Mouse (Mus musculus) hindbrain, embryonic 10.5 days (tissue): ENCODE results near the gene Ick. TPM values are rescaled to one million over a fixed set of nuclear protein-coding genes. Genes with fewer than 3 reads are reported as not detected.
A peak's percentile ranks its signal among the peaks of the same experiment; 100 is the strongest.
"Not testable (repeated sequence)": the region's sequence is repeated elsewhere in the genome, so short reads cannot be mapped to it uniquely, and the experiment has no call there.

Source experiments
- DNase-seq: peaks from one replicate; pipeline ENCODE4 v3.0.0-alpha.2; 2017; ENCODE audit warnings: low spot score
- H3K27ac ChIP-seq: fragments of 300-500 bp; sonication (generic); 2 replicates; pipeline ENCODE4 v1.5.1; 2016; ENCODE audit warnings: mild to moderate bottlenecking, moderate library complexity
- H3K27me3 ChIP-seq: fragments of 300-500 bp; sonication (generic); 2 replicates; pipeline ENCODE4 v1.6.1; 2016; ENCODE audit warnings: mild to moderate bottlenecking; ENCODE audit not compliant: poor library complexity, insufficient read depth, severe bottlenecking
- H3K36me3 ChIP-seq: fragments of 300-500 bp; sonication (generic); 2 replicates; pipeline ENCODE4 v1.6.1; 2016; ENCODE audit warnings: mild to moderate bottlenecking, moderate library complexity
- H3K4me1 ChIP-seq: fragments of 300-500 bp; sonication (generic); replicated peaks from 2 replicates; pipeline ENCODE4 v1.6.1; 2016; ENCODE audit warnings: mild to moderate bottlenecking
- H3K4me3 ChIP-seq: fragments of 300-500 bp; sonication (generic); 2 replicates; pipeline ENCODE4 v1.5.1; 2016; ENCODE audit warnings: mild to moderate bottlenecking, moderate library complexity
- H3K9me3 ChIP-seq: fragments of 300-500 bp; sonication (generic); 2 replicates; pipeline ENCODE4 v1.6.1; 2016; ENCODE audit warnings: mild to moderate bottlenecking, moderate library complexity
- WGBS: fragments of 180-500 bp; shearing (Covaris S2); methylation state at CpG from one replicate; pipeline ENCODE4 v1.1.7; 2016; 5-methylcytosine and 5-hydroxymethylcytosine counted together
- polyA plus RNA-seq: library from polyadenylated mRNA; unstranded; fragments of >200 nt; fragmentation: Nextera tagmentation; extraction: Ambion mirVana; gene quantifications from 2 replicates; pipeline ENCODE4 v1.2.1, GENCODE M21; 2016

The Ick gene
- 37.7 and 39.1 TPM in 2 replicates for polyA plus RNA-seq

DNA sequence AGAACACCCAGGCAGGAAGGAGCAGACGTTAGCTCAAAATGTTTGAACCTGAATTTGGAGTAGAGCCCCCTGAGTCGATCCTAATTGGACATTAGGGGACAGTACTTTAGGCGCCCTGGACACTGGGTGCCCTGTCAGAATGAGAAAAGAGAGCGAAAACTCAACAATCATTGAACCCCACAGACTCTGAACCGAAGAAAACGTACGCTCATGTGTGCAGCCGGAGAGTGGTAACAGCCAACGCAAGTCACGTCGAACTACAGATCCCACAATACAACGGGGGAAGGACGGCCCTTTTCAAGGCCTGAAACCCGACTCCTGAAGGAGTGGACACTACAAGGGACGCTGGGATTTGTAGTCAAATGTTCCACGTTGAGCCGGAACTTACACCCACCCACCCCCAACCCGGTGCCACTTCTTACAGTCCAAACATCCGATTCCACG lies at the start of gene Ick, which contains the start of gene Fbxo9:
Ick (plus strand) TSS at position 397 of the 444 bp plus-strand sequence.
Fbxo9 (minus strand) TSS at position 270 of the 444 bp plus-strand sequence.
- Histone ChIP-seq H3K27ac (peak within 1 kb of the TSS; percentile 94), H3K4me1 (peaks cover 27% of the 10 kb centered on the region), H3K9me3 (no peaks in the 10 kb centered on the region), H3K27me3 (peaks cover 4% of the 10 kb centered on the region; the same call in 1 of the 2 replicates), H3K36me3 (no peaks in the 10 kb centered on the region), H3K4me3 (peak within 1 kb of the TSS; percentile 87)
- peak; percentile 87 for DNase-seq
- WGBS: under 1% methylated on average over 20 of the region's 20 CpGs

DNA sequence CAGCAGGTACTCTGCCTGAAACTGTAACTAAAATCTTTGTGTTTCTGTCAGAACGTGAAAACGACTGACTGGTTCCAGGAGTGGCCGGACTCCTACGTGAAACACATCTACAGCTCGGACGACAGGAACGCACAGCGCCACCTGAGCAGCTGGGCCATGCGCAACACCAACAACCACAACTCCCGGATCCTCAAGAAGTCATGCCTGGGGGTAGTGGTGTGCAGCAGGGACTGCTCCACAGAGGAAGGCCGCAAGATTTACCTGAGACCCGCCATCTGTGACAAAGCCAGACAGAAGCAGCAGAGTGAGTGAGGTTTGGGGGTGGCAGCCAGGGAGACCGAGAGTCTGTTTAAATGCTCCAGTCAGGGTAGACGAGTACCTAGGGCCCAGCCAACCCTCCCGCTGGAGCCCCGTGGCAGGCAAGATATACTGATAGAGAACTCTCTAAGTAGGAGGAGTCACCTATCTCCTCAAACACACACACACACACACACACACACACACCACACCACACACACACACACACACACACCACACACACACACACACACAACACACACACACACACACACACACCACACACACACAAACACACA lies 49.4 kb upstream of the Ick start:
- Histone ChIP-seq H3K36me3 (no peaks in the 10 kb centered on the region), H3K9me3 (no peaks in the 10 kb centered on the region), H3K4me1 (0 out of 2 replicates have a peak, but pooled peaks cover 5% of the 10 kb centered on the region), H3K4me3 (no peak overlapping the region), H3K27ac (no peak overlapping the region), H3K27me3 (no peaks in the 10 kb centered on the region)
- no peak for DNase-seq
- WGBS: 88% methylated on average over 16 of the region's 16 CpGs

DNA sequence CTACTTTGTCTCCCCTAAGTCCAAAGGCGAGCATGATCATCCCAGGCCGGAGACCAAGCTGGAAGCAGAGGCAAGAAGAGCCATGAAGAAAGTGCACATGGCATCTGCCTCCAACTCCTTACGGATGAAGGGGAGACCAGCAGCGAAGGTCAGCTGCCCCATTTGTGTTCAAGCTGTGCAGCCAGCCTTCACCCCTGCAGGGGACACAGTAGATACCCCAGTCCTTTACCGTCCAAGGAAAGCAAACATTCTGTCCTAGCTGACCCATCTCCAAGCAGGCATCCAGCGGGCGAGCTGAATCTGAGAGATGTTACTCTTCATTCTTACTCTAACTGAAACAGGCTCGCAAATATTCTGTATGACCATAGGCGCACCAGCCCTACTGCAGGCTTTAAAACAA lies 46.6 kb upstream of the Ick start:
- Histone ChIP-seq H3K4me3 (no peak overlapping the region), H3K27me3 (no peaks in the 10 kb centered on the region), H3K4me1 (0 out of 2 replicates have a peak, but pooled peaks cover 6% of the 10 kb centered on the region), H3K9me3 (no peaks in the 10 kb centered on the region), H3K27ac (no peak overlapping the region), H3K36me3 (no peaks in the 10 kb centered on the region)
- DNase-seq: no peak
- 71% methylated on average over 9 of the region's 9 CpGs for WGBS

DNA sequence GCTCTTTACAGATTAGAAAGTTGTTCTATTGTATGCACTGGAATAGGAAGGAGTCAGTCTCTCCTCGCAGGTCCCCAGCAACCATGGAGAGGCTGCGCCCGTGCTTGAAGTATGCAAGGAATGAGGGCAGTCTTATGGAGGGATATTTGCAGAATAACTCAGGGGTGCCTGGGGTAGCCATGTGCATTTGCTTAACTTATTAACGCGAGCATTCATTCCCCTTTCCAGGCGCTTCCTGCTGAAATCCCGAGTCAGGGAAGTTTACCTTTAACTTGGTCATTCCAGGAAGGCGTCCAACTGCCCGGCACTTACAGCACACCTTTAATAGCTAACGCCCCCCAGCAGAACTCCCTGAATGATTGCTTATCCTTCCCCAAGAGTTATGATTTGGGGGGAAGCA lies 44.9 kb upstream of the Ick start:
- Histone ChIP-seq H3K9me3 (no peaks in the 10 kb centered on the region), H3K4me3 (no peak overlapping the region), H3K27ac (no peak overlapping the region), H3K36me3 (no peaks in the 10 kb centered on the region), H3K27me3 (no peaks in the 10 kb centered on the region), H3K4me1 (0 out of 2 replicates have a peak, but pooled peaks cover 6% of the 10 kb centered on the region)
- 67% methylated on average over 10 of the region's 10 CpGs for WGBS
- no peak for DNase-seq

DNA sequence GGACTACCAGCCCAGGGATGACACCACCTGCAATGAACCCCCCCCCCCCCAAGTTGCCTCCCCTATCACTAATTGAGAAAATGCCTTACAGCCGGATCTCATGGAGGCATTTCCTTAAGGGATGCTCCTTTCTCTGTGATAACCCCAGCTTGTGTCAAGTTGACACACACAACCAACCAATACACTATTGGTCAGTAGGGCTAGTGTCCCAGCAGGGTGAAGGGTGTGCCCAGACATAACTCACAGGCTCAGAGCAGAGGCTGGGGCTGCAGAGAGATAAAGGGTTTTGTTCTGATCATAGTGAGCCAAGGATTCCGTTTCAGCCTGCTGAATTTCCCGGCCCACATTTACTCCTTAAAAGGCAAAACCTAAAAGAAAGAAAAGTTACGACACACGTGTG lies 38.5 kb upstream of the Ick start:
- DNase-seq: no peak
- Histone ChIP-seq H3K27me3 (no peaks in the 10 kb centered on the region), H3K4me3 (no peak overlapping the region), H3K27ac (no peak overlapping the region), H3K9me3 (no peaks in the 10 kb centered on the region), H3K36me3 (no peaks in the 10 kb centered on the region), H3K4me1 (no peaks in the 10 kb centered on the region)
- WGBS: 84% methylated on average over 5 of the region's 5 CpGs

DNA sequence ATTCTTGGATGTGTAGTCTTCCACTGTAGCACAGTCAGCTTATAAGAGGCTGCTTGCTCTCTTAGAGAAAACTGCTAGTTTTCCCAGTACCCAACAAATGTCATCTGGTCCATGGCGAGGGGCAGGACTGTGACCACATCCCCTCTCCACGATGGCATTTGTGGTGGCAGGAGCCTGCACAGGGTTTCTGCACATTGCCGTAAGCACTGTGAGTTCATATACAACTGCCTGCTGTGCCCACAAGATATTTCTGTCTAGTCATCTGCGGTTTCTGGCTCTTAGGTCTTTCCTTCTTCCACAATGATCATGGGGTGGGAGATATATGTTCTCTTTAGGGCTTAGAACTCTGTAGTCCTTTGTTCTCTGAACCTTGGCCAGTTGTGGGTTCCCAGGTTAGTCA lies 37.4 kb upstream of the Ick start:
- H3K4me1 ChIP-seq: no peaks in the 10 kb centered on the region
- WGBS: 91% methylated on average over 4 of the region's 4 CpGs
- H3K36me3 ChIP-seq: no peaks in the 10 kb centered on the region
- H3K27me3 ChIP-seq: no peaks in the 10 kb centered on the region
- H3K27ac ChIP-seq: no peak overlapping the region
- no peak overlapping the region for H3K4me3 ChIP-seq
- no peaks in the 10 kb centered on the region for H3K9me3 ChIP-seq
- DNase-seq: no peak

DNA sequence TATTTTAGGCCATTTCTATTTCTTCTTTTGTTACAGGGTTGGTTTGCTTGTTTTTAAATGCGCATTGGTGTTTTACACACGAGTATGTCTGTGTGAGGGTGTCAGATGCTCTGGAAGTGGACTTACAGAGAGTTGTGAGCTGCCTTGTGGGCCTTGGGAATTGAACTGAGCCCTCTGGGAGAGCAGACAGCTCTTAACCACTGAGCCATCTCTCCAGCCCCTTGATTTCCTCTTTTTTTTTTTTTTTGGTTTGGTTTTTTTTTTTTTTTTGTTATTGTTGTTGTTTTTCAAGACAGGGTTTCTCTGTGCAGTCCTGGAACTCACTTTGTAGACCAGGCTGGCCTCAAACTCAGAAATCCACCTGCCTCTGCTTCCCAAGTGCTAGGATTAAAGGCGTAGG lies 35.7 kb upstream of the Ick start:
- H3K4me1 ChIP-seq, DNase-seq, H3K36me3 ChIP-seq, H3K4me3 ChIP-seq, H3K27ac ChIP-seq, H3K9me3 ChIP-seq, H3K27me3 ChIP-seq: not testable (repeated sequence)
- 94% methylated on average over 3 of the region's 3 CpGs for WGBS

DNA sequence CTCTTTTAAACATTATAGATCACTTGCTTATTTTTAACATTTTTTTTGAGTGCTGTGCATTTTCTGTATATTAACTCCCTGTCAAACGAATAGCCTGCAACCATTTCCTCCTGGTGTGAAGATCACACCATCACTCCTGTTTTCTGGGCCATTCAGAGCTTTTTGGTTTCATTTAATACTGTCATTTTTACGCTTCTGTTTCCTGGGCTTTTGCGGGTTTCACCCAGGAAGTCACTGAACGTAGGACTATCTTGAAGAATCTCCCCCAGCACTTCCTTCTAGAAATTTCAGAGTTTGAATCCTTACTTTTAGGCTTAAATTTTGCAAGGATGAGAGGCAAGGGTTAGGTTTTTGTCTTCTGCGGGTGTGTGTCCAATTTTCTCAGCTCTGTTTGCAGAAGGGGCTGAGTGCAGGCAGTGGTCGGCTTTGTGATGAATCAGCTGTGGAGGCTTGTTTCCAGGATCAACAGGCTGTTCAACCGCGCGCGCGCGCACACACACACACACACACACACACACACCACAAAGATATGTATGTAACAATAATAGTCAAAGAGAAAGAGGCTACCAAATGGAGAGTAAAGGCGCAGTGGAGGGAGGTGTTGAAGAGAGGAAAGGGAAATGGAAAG lies 35.2 kb upstream of the Ick start:
- no peak overlapping the region for H3K27ac ChIP-seq
- no peaks in the 10 kb centered on the region for H3K36me3 ChIP-seq
- DNase-seq: no peak
- no peaks in the 10 kb centered on the region for H3K27me3 ChIP-seq
- WGBS: 90% methylated on average over 13 of the region's 13 CpGs
- no peaks in the 10 kb centered on the region for H3K9me3 ChIP-seq
- H3K4me1 ChIP-seq: no peaks in the 10 kb centered on the region
- H3K4me3 ChIP-seq: no peak overlapping the region

DNA sequence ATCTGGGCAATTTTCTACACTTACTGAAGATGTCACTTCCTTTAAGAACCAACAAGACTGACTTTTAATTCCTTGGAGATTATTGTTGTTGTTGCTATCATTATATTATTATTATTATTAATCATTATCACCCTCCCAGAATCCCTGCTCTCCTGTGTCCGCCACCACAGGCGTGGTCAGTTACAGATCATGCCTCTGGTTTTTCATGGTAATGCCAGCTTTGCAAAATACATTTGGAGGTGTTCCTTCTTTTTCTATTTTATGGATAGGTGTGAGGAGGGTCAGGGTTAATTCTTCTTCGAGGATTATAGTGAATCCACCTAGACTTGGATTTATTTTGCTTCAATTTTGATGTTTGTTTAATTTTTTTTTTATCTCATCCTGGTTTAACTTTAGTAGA lies 33.7 kb upstream of the Ick start:
- Histone ChIP-seq H3K4me1 (no peaks in the 10 kb centered on the region), H3K4me3 (no peak overlapping the region), H3K27me3 (no peaks in the 10 kb centered on the region), H3K9me3 (no peaks in the 10 kb centered on the region), H3K27ac (no peak overlapping the region), H3K36me3 (no peaks in the 10 kb centered on the region)
- 93% methylated on average over 3 of the region's 3 CpGs for WGBS
- no peak for DNase-seq

DNA sequence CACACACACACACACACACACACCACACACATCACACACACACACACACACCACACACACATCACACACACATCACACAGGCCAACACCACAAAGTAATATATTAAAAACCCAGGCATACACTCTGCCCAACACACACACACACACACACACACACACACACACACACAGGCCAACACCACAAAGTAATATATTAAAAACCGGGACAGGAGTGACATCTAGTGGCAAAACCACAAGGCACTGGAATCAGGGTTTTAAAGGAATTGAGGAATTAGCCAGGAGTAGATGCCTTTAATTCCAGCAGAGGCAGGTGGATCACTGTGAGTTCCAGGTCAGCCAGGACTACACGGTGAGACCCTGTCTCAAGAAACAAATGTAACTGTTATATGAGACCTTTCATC lies 30.8 kb upstream of the Ick start:
- no peaks in the 10 kb centered on the region for H3K9me3 ChIP-seq
- DNase-seq: no peak
- peaks cover 16% of the 10 kb centered on the region for H3K36me3 ChIP-seq
- H3K4me1 ChIP-seq: no peaks in the 10 kb centered on the region
- 40% methylated on average over 2 of the region's 2 CpGs for WGBS
- H3K27ac ChIP-seq: no peak overlapping the region
- H3K27me3 ChIP-seq: no peaks in the 10 kb centered on the region
- H3K4me3 ChIP-seq: no peak overlapping the region

DNA sequence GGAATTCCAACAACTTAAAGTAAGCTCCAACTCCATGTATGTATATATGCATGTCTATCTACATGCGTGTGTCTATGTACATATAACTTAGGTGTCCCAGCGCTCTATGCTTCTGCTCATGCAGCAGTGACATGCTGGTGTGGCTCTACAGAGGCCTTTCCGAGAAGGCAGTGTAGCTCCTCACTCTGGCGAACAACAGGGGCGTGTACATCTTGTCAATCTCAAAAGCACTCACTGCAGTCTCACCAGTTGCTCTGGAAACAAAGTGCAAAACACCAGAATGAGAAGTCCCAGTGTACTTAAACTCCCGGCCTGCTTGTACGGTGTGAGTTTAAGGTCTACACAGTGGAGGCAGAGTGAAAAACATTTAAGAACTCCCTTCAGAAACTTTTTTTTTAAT lies 27.2 kb upstream of the Ick start:
- no peaks in the 10 kb centered on the region for H3K4me1 ChIP-seq
- H3K4me3 ChIP-seq: no peak overlapping the region
- no peak overlapping the region for H3K27ac ChIP-seq
- WGBS: 65% methylated on average over 7 of the region's 7 CpGs
- DNase-seq: no peak
- peaks cover 50% of the 10 kb centered on the region for H3K36me3 ChIP-seq
- H3K9me3 ChIP-seq: no peaks in the 10 kb centered on the region
- no peaks in the 10 kb centered on the region for H3K27me3 ChIP-seq

DNA sequence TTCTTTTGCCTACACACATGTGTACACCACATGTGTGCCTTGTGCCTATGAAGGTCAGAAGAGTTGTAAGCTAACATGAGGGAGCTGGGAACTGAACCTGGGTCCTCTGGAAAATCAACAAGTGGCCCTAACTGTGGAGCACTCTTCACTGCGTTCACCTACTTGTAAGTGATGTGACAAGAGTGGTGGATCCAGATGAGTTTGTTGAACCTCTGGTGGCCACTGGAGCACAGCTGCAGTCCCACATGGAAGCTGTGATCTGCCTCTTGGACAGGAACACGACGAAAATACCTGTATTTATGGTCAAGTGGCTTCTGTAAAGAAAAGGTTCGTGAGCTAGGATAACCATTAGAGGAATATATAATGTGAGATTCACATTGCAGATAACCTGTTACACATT lies 24.7 kb upstream of the Ick start:
- H3K4me3 ChIP-seq: no peak overlapping the region
- 89% methylated on average over 4 of the region's 4 CpGs for WGBS
- H3K4me1 ChIP-seq: no peaks in the 10 kb centered on the region
- peaks cover 65% of the 10 kb centered on the region for H3K36me3 ChIP-seq
- no peaks in the 10 kb centered on the region for H3K9me3 ChIP-seq
- H3K27ac ChIP-seq: no peak overlapping the region
- H3K27me3 ChIP-seq: no peaks in the 10 kb centered on the region
- no peak for DNase-seq

DNA sequence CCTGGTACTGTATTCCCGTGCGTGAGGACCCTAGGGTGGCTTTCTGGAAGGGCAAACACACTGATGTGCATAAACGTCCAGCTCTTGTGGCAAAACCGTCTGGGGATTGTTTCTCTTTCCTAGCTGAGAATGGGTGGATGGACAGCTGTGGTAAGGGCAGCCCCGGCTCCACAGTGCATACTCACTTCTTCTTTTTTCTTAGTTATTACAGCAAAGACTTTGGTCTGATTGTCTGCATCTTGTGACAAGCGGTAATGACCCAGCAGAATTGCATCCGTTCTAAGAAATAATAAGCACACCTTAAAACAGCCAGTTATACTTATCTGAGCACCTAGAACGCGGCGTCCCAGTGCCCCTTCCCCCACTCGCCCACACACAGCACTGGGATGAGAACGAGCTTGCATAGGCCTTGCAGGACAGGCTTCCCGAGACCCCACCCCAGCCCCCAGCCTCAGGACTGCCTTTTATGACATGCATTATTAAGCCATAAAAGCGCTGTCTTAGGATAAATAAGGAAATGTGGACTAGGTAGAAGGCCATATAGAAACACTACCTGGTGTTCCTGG lies 23.2 kb upstream of the Ick start:
- no peaks in the 10 kb centered on the region for H3K4me1 ChIP-seq
- H3K9me3 ChIP-seq: no peaks in the 10 kb centered on the region
- H3K27me3 ChIP-seq: no peaks in the 10 kb centered on the region
- DNase-seq: no peak
- H3K36me3 ChIP-seq: peaks cover 65% of the 10 kb centered on the region
- no peak overlapping the region for H3K4me3 ChIP-seq
- WGBS: 89% methylated on average over 14 of the region's 14 CpGs
- H3K27ac ChIP-seq: no peak overlapping the region
